Mouse (Mus musculus) forebrain, embryonic 16.5 days (tissue): ENCODE results near the gene Qpct. TPM values are rescaled to one million over a fixed set of nuclear protein-coding genes. Genes with fewer than 3 reads are reported as not detected.
A peak's percentile ranks its signal among the peaks of the same experiment; 100 is the strongest.

Experiments used
- ATAC-seq: fragments of 200-750 bp; cut with Nextera tagmentation; 2 replicates; pipeline ENCODE4 v1.8.0; 2017; ENCODE audit warnings: mild to moderate bottlenecking, moderate library complexity
- H3K27ac ChIP-seq: fragments of 300-500 bp; sonication (generic); 2 replicates; pipeline ENCODE4 v1.5.1; 2014; ENCODE audit warnings: low read length, control low read depth
- H3K27me3 ChIP-seq: fragments of 300-500 bp; sonication (generic); replicated peaks from 2 replicates; pipeline ENCODE4 v1.6.1; 2014; ENCODE audit warnings: low read length; ENCODE audit not compliant: control insufficient read depth, insufficient read depth
- H3K36me3 ChIP-seq: fragments of 300-500 bp; sonication (generic); 2 replicates; pipeline ENCODE4 v1.6.1; 2014; ENCODE audit not compliant: control insufficient read depth, insufficient read depth
- H3K4me1 ChIP-seq: fragments of 300-500 bp; sonication (generic); replicated peaks from 2 replicates; pipeline ENCODE4 v1.6.1; 2014; ENCODE audit warnings: low read length; ENCODE audit not compliant: control insufficient read depth, insufficient read depth
- H3K4me2 ChIP-seq: fragments of 300-500 bp; sonication (generic); 2 replicates; pipeline ENCODE4 v1.6.1; 2014; ENCODE audit warnings: mild to moderate bottlenecking, low read length, control low read depth
- H3K4me3 ChIP-seq: fragments of 300-500 bp; sonication (generic); replicated peaks from 2 replicates; pipeline ENCODE4 v1.5.1; 2014; ENCODE audit warnings: mild to moderate bottlenecking, low read length, control low read depth
- H3K9ac ChIP-seq: fragments of 300-500 bp; sonication (generic); replicated peaks from 2 replicates; pipeline ENCODE4 v1.6.1; 2014; ENCODE audit warnings: low read depth, low read length, control low read depth
- H3K9me3 ChIP-seq: fragments of 300-500 bp; sonication (generic); 2 replicates; pipeline ENCODE4 v1.6.1; 2016; ENCODE audit warnings: low read length; ENCODE audit not compliant: control insufficient read depth
- WGBS: fragments of 180-500 bp; shearing (Covaris S2); extraction: QIAGEN DNeasy Blood & Tissue Kit; methylation state at CpG from one replicate; pipeline ENCODE4 v1.1.7; 2014; 5-methylcytosine and 5-hydroxymethylcytosine counted together
- polyA plus RNA-seq: library from polyadenylated mRNA; unstranded; fragments of >200 nt; fragmentation: Nextera tagmentation; extraction: Ambion mirVana; gene quantifications from 2 replicates; pipeline ENCODE4 v1.2.1, GENCODE M21; 2015

The Qpct gene
- polyA plus RNA-seq, 1 experiment from 2014 or later, result 13.5 TPM

DNA sequence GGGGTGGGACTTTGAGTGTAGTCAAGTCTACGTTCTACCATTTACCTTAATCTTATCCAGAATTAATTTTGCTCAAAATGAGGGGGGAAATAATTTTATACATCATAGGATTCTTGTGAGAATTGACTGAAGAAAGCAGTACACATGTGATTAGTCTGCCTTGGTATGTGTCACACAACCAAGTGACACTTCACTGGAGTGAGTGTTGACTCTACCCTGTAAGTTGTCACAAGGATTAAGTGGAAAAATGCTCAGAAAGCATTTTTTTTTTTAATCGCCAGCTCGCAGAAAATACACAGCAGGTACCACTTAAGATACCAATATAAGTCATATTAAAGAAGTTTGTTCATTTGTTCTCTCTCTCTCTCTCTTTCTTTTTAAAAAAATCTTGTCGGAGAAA, 27.2 kb upstream of the Qpct start:
- H3K4me3 ChIP-seq, result no peak overlapping the region
- H3K4me1 ChIP-seq, result peaks cover 3% of the 10 kb centered on the region
- no peak overlapping the region for H3K4me2 ChIP-seq
- ATAC-seq, result no peak
- no peaks in the 10 kb centered on the region for H3K36me3 ChIP-seq
- no peak overlapping the region for H3K27ac ChIP-seq
- 71% methylated on average over 4 of the region's 4 CpGs for WGBS
- peaks cover 2% of the 10 kb centered on the region; the same call in 1 of the 2 replicates for H3K27me3 ChIP-seq
- H3K9ac ChIP-seq, result no peak overlapping the region
- no peaks in the 10 kb centered on the region for H3K9me3 ChIP-seq

GRCm38 (mm10) chr17:79029226-79029625, 22.5 kb upstream of the Qpct start:
- Histone ChIP-seq H3K27me3 (no peaks in the 10 kb centered on the region), H3K9me3 (no peaks in the 10 kb centered on the region), H3K4me2 (no peak overlapping the region), H3K4me3 (no peak overlapping the region), H3K9ac (no peak overlapping the region), H3K36me3 (no peaks in the 10 kb centered on the region), H3K4me1 (no peaks in the 10 kb centered on the region), H3K27ac (no peak overlapping the region)
- WGBS, result 88% methylated on average over 3 of the region's 3 CpGs
- no peak for ATAC-seq

DNA sequence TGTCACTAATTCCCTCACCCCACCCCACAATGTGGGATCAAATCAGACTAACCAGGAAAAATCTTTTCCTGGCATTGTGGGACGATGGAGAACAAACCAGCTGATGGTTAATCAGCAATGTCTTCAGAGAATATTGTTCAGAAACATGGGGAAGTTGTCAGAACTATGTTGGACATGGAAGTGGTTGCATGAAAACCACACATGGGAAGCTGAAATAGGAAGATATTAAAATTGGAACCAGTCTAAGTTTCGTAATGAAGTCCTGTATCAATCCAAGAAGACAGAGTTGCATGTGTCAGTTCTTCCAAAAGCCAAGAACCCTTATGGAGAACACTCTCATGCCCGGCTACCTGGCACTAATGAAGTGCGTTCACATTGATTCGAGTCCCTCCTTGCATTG, 20.1 kb upstream of the Qpct start:
- WGBS, result 86% methylated on average over 5 of the region's 5 CpGs
- Histone ChIP-seq H3K27ac (no peak overlapping the region), H3K4me1 (no peaks in the 10 kb centered on the region), H3K36me3 (no peaks in the 10 kb centered on the region), H3K4me2 (no peak overlapping the region), H3K27me3 (no peaks in the 10 kb centered on the region), H3K9ac (no peak overlapping the region), H3K9me3 (no peaks in the 10 kb centered on the region), H3K4me3 (no peak overlapping the region)
- no peak for ATAC-seq

DNA sequence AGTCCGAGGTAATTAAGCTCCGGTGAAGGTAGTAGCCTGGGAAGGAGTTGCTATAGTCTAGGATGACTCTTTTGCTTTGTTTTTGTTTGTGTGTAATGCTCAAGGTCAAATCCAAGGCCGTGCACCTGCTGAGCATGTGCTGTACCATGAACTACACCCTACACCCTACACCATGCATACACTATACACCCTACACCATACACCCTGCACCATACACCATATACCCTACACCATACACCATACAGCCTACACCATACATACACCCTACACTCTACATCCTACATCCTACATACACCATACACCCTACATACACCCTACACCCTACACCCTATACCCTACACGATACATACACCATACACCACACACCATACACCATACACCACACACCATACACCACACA, 18.9 kb upstream of the Qpct start:
- no peaks in the 10 kb centered on the region for H3K36me3 ChIP-seq
- H3K27me3 ChIP-seq, result no peaks in the 10 kb centered on the region
- no peak overlapping the region for H3K4me3 ChIP-seq
- H3K27ac ChIP-seq, result no peak overlapping the region
- ATAC-seq, result no peak
- no peak overlapping the region for H3K4me2 ChIP-seq
- WGBS, result 75% methylated on average over 4 of the region's 4 CpGs
- H3K9me3 ChIP-seq, result no peaks in the 10 kb centered on the region
- H3K4me1 ChIP-seq, result no peaks in the 10 kb centered on the region
- no peak overlapping the region for H3K9ac ChIP-seq

- no peak for ATAC-seq
- no peaks in the 10 kb centered on the region for H3K4me1 ChIP-seq
- H3K9ac ChIP-seq, result no peak overlapping the region
- no peak overlapping the region for H3K4me3 ChIP-seq
- no peak overlapping the region for H3K4me2 ChIP-seq
- H3K27me3 ChIP-seq, result no peaks in the 10 kb centered on the region
- no peaks in the 10 kb centered on the region for H3K9me3 ChIP-seq
- H3K36me3 ChIP-seq, result no peaks in the 10 kb centered on the region
- H3K27ac ChIP-seq, result no peak overlapping the region
Measured at GRCm38 (mm10) chr17:79039660-79040059, 12.0 kb upstream of the Qpct start.

DNA sequence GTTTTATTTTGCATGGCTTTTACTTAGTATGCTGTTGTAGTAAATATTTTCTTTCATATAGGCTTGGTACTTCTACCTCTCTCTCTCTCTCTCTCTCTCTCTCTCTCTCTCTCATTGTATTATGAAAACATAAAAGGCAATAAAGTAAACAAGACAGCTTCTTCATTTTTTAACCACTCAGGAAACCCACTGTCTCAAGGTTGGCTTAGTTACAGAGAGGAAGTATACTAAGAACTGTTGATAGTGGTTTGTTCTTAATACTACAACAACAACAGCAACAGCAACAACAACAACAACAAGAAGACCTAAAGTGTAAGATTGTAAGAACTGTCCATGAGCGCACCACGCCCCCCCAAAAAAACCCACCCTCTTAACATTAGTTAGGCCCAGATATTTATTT, 8.0 kb upstream of the Qpct start:
- H3K36me3 ChIP-seq, result no peaks in the 10 kb centered on the region
- H3K4me3 ChIP-seq, result no peak overlapping the region
- H3K4me2 ChIP-seq, result no peak overlapping the region
- 94% methylated on average over 2 of the region's 2 CpGs for WGBS
- H3K9me3 ChIP-seq, result no peaks in the 10 kb centered on the region
- H3K27ac ChIP-seq, result no peak overlapping the region
- no peak overlapping the region for H3K9ac ChIP-seq
- H3K27me3 ChIP-seq, result no peaks in the 10 kb centered on the region
- H3K4me1 ChIP-seq, result no peaks in the 10 kb centered on the region
- no peak for ATAC-seq

DNA sequence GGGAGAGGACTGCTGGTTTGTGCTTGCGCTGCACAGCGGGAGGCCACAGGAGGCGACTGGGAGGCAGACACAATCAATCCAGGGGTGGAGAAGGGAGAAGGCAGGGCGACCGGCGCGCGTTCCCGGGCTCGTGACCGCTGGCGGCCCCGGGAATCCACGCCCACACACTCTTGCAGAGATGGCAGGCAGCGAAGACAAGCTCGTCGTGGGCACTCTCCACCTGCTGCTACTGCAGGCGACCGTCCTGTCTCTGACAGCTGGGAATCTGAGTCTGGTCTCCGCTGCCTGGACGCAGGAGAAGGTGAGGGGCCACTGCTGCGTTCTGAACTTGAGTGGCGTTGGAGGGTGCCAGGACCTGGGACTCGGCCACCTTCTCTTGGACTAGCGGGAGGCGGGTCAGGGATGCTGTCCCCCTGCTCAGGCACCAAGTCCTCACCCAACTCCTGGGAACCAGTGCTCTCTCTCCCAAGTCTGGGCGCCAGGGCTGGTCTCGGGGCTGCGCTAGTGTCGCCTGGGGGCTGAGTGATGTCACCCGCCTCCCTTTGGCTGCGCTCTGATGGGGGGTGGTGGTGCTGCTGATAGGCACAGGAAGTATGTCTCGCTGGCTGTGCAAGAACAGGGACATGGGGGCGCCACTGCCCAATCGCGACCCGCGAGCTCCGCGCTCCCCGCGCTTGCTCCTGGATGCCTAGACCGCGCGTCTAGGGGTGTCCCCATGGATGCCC, 544 bp downstream of the Qpct start:
- Histone ChIP-seq H3K36me3 (no peaks in the 10 kb centered on the region), H3K4me2 (peak overlapping the region; percentile 89), H3K4me1 (0 out of 2 replicates have a peak, but pooled peaks cover 2% of the 10 kb centered on the region), H3K27me3 (no peaks in the 10 kb centered on the region; the same call in 1 of the 2 replicates), H3K27ac (peak overlapping the region; percentile 68), H3K9me3 (no peaks in the 10 kb centered on the region), H3K9ac (peak overlapping the region; percentile 63), H3K4me3 (peak overlapping the region; percentile 65)
- WGBS, result under 1% methylated on average over 45 of the region's 45 CpGs
- ATAC-seq, result peak; percentile 97

DNA sequence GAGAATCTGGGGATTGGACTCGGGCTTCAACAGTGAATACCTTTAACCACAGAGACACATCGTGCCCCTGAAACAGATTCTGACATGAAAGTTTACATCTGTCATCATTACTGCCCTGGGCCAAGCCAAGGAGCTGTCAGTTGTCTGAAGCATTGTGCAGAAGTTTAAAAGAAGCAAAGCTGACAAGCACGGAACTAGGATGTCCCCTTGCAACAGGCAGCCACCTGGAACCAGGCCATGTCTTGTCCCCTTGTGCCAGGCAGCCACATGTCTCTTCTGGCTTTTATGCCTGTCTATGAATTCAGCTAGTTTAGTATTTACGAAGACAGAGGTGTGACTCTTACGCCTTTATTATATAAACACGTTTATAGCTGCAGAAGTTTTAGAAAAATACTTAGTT, 6.6 kb downstream of the Qpct start:
- no peak overlapping the region for H3K27ac ChIP-seq
- no peak overlapping the region for H3K9ac ChIP-seq
- no peaks in the 10 kb centered on the region for H3K9me3 ChIP-seq
- H3K36me3 ChIP-seq, result no peaks in the 10 kb centered on the region
- no peak overlapping the region for H3K4me3 ChIP-seq
- no peaks in the 10 kb centered on the region; the same call in 1 of the 2 replicates for H3K27me3 ChIP-seq
- ATAC-seq, result no peak
- H3K4me2 ChIP-seq, result no peak overlapping the region
- WGBS, result 59% methylated on average over 6 of the region's 6 CpGs
- H3K4me1 ChIP-seq, result 0 out of 2 replicates have a peak, but pooled peaks cover under 1% of the 10 kb centered on the region

- Histone ChIP-seq H3K27me3 (no peaks in the 10 kb centered on the region), H3K4me2 (no peak overlapping the region), H3K36me3 (no peaks in the 10 kb centered on the region), H3K9ac (no peak overlapping the region), H3K4me3 (no peak overlapping the region), H3K9me3 (no peaks in the 10 kb centered on the region), H3K4me1 (no peaks in the 10 kb centered on the region), H3K27ac (no peak overlapping the region)
- WGBS, result 66% methylated on average over 5 of the region's 5 CpGs
- no peak for ATAC-seq
Measured at GRCm38 (mm10) chr17:79060221-79060620, 8.5 kb downstream of the Qpct start.

DNA sequence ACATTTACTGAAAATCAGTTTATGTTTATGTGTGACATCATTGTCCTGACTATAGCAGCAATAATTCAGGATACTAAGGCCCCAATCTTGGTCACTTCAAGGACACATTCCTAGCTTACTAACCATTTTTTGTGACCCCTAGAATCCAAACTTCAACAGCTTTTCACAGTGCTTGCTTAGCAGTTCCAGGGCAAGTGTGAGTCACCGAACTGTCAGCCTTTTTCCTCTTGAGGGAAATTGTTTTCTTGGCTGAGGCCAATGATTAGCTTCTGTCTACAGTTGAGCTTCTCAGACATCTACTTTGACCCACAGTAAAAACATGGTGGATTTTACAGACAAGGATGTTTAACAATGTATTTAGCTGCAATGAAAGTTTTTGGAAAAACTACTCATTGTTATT, 12.5 kb downstream of the Qpct start:
- no peak for ATAC-seq
- Histone ChIP-seq H3K27ac (no peak overlapping the region), H3K9ac (no peak overlapping the region), H3K4me2 (no peak overlapping the region), H3K4me3 (no peak overlapping the region), H3K36me3 (no peaks in the 10 kb centered on the region), H3K4me1 (no peaks in the 10 kb centered on the region), H3K27me3 (no peaks in the 10 kb centered on the region), H3K9me3 (no peaks in the 10 kb centered on the region)
- 89% methylated on average over 1 of the region's 1 CpGs for WGBS
